Mouse (Mus musculus): ENCODE data around the gene Akr7a5. TPM values are rescaled to one million over a fixed set of nuclear protein-coding genes. Genes with fewer than 3 reads are reported as not detected.

The Akr7a5 gene
- total and polyA plus RNA-seq, 3 experiments, result 39.4 to 43.2 TPM; not detected in 1

DNA sequence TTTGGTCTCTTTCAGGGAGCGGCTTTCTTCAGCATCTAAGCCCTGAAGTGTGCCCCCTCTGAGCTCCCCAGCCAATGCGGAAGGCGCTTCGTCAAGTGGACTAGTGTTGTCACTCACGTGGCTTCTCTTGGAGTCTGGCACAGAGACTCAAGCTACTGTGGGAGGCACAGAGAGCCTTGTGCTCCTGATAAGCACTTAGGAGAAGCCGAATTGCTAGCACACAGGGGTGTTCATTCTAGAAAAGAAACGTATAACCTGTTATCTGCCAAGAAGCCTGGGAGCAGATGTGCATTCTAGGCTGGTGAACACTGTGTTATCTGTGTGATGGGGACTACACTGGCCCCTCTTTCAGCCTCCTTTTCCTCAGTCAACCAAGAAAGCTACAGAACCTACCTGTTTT lies 25.0 kb downstream of the Akr7a5 start (continued):
- TF ChIP-seq KAT2A (conservative IDR thresholded peaks at IDR 0.05; ENCODE audit: low read depth, low read length) (no peak), USF1 (IDR thresholded peaks at IDR 0.05; ENCODE audit: low read depth, low read length) (peak; percentile 84), MEF2A (IDR thresholded peaks at IDR 0.05; ENCODE audit: extremely low read depth, insufficient replicate concordance, low read depth, low read length, poor library complexity, severe bottlenecking) (no peak), ELF1 (IDR thresholded peaks at IDR 0.05; ENCODE audit: low read depth, low read length) (peak; percentile 79)

- Histone ChIP-seq H3K79me2 (ENCODE audit: control insufficient read depth, insufficient read depth, low read length, poor library complexity) (no peaks in the 10 kb centered on the region), H3K4me3 (ENCODE audit: control insufficient read depth in 1 of 2, insufficient read depth in 1 of 2, low read depth in 2 of 2, low read length in 2 of 2) (peak overlapping the region; percentile 7 to 35; a peak in 3 of 4 replicates), H3K27me3 (ENCODE audit: control insufficient read depth in 1 of 2, insufficient read depth in 2 of 2, low read length in 2 of 2) (no peaks in the 10 kb centered on the region), H3K9ac (ENCODE audit: control insufficient read depth, low read depth, low read length, poor library complexity, severe bottlenecking) (peak overlapping the region; percentile 49), H3K4me1 (ENCODE audit: control insufficient read depth in 1 of 2, insufficient read depth in 2 of 2, low read length in 2 of 2) (peaks cover 0 to 8% of the 10 kb centered on the region in 2 experiments; a peak in 1 of 4 replicates), H3K27ac (ENCODE audit: control insufficient read depth, low read depth, low read length) (peak overlapping the region; percentile 30), H3K9me3 (replicated peaks; ENCODE audit: insufficient read depth, low read length) (no peaks in the 10 kb centered on the region), H3K36me3 (ENCODE audit: control insufficient read depth in 1 of 2, insufficient read depth in 2 of 2, low read length in 2 of 2) (peaks cover 0 to 7% of the 10 kb centered on the region in 2 experiments; a peak in 2 of 4 replicates)
- peak; percentile 37 for TF ChIP-seq SMC3 (IDR thresholded peaks at IDR 0.05; ENCODE audit: low read depth, low read length)
- TF ChIP-seq TBP (IDR thresholded peaks at IDR 0.05; ENCODE audit: low read depth, low read length), result 0 out of 2 replicates have a peak, but pooled peaks have one; percentile 11
- TF ChIP-seq POLR2A (IDR thresholded peaks at IDR 0.05; ENCODE audit: control insufficient read depth in 1 of 2, insufficient read depth in 1 of 2, low read depth in 1 of 2, low read length in 2 of 2, poor library complexity in 1 of 2), result peak in 1 of 2 experiments; percentile 31; a peak in 1 of 4 replicates
- TF ChIP-seq CTCF (IDR thresholded peaks at IDR 0.05 in 2 of 3, conservative IDR thresholded peaks at IDR 0.05 in 1 of 3; ENCODE audit: control insufficient read depth in 1 of 3, insufficient read depth in 1 of 3, low read depth in 2 of 3, low read length in 3 of 3, poor library complexity in 1 of 3, severe bottlenecking in 1 of 3), result peak in 2 of 3 experiments; percentile 39 to 63; a peak in 5 of 6 replicates
- TF ChIP-seq NELFE (IDR thresholded peaks at IDR 0.05; ENCODE audit: low read depth, low read length), result no peak
- peak; percentile 26 for TF ChIP-seq RAD21 (IDR thresholded peaks at IDR 0.05; ENCODE audit: low read depth, low read length)
- 0 out of 2 replicates have a peak, but pooled peaks have one; percentile 21 for TF ChIP-seq SIN3A (IDR thresholded peaks at IDR 0.05; ENCODE audit: low read length)
- no peak for TF ChIP-seq CHD1 (IDR thresholded peaks at IDR 0.05; ENCODE audit: low read depth, low read length)
- DNase-seq (ENCODE audit: low read depth, low spot score), result peak; percentile 98
Observed at GRCm38 (mm10) chr4:139336822-139337483, 26.4 kb downstream of the Akr7a5 start.

DNA sequence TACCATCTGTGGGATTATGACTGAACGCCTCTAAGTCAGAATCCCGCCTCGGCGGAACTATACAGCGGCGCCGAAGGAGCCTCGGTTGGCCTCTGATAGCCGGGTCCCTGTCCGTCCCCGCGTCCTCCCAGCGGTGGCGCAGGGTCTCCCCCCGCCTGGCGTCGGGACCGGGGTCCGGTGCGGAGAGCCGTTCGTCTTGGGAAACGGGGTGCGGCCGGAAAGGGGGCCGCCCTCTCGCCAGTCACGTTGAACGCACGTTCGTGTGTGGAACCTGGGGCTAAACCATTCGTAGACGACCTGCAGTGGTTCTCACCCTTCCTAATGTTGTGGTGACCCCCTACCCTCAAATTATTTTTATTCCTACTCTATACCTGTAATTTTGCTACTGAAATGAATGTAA lies 27.6 kb downstream of the Akr7a5 start:
- Histone ChIP-seq H3K9me3 (replicated peaks; ENCODE audit: insufficient read depth, low read length) (no peaks in the 10 kb centered on the region), H3K27me3 (ENCODE audit: control insufficient read depth in 1 of 2, insufficient read depth in 2 of 2, low read length in 2 of 2) (no peaks in the 10 kb centered on the region), H3K4me1 (ENCODE audit: control insufficient read depth in 1 of 2, insufficient read depth in 2 of 2, low read length in 2 of 2) (peaks cover 0 to 8% of the 10 kb centered on the region in 2 experiments; a peak in 1 of 4 replicates), H3K4me3 (ENCODE audit: control insufficient read depth in 1 of 2, insufficient read depth in 1 of 2, low read depth in 2 of 2, low read length in 2 of 2) (no peak overlapping the region), H3K36me3 (ENCODE audit: control insufficient read depth in 1 of 2, insufficient read depth in 2 of 2, low read length in 2 of 2) (peaks cover 0 to 7% of the 10 kb centered on the region in 2 experiments; a peak in 2 of 4 replicates), H3K79me2 (ENCODE audit: control insufficient read depth, insufficient read depth, low read length, poor library complexity) (no peaks in the 10 kb centered on the region), H3K9ac (ENCODE audit: control insufficient read depth, low read depth, low read length, poor library complexity, severe bottlenecking) (no peak overlapping the region), H3K27ac (ENCODE audit: control insufficient read depth, low read depth, low read length) (no peak overlapping the region)
- no peak for DNase-seq (ENCODE audit: low read depth, low spot score)
- TF ChIP-seq UBTF (IDR thresholded peaks at IDR 0.05; ENCODE audit: borderline replicate concordance, insufficient read depth, low read depth, low read length) (peak; percentile 98; the same call in 1 of the 2 replicates), NRF1 (IDR thresholded peaks at IDR 0.05; ENCODE audit: insufficient read depth, low read depth, low read length, poor library complexity, severe bottlenecking) (no peak), GATA1 (IDR thresholded peaks at IDR 0.05; ENCODE audit: low read depth, low read length) (no peak)
